Mouse (Mus musculus) frontal cortex, postnatal 36 days (tissue): ENCODE measurements around the gene Gm42674.
A peak's percentile ranks its signal among the peaks of the same experiment; 100 is the strongest.

ENCODE experiments used
- DNase-seq, 2 experiments: peaks; one replicate each; pipeline ENCODE4 v3.0.0; 2022; ENCODE audit warnings: low spot score in 2 of 2

Gene Gm42674

GRCm38 (mm10) chr3:90598212-90598611, 3.5 kb upstream of the Gm42674 start:
- DNase-seq, result no peak

GRCm38 (mm10) chr3:90599401-90599800, 2.3 kb upstream of the Gm42674 start:
- no peak for DNase-seq

- no peak for DNase-seq
These were observed 1.7 kb upstream of the Gm42674 start for GRCm38 (mm10) chr3:90600036-90600435.

GRCm38 (mm10) chr3:90600458-90601195, 1.1 kb upstream of the Gm42674 start:
- DNase-seq, result no peak

- no peak for DNase-seq
These were observed 1.9 kb downstream of the Gm42674 start, which contains the start of gene S100a4 for GRCm38 (mm10) chr3:90603623-90604022. TSS of gene S100a4 (plus strand) at chr3:90603771.

- peak; percentile 64 to 67 for DNase-seq
These were observed 2.7 kb downstream of the Gm42674 start for GRCm38 (mm10) chr3:90604416-90604815.

- DNase-seq, result no peak
These were observed 3.3 kb downstream of the Gm42674 start for GRCm38 (mm10) chr3:90605049-90605448.

GRCm38 (mm10) chr3:90605736-90606135, 4.0 kb downstream of the Gm42674 start:
- no peak for DNase-seq

- no peak for DNase-seq
These were observed 4.5 kb downstream of the Gm42674 start for GRCm38 (mm10) chr3:90606185-90606584.

- no peak for DNase-seq
These were observed 5.7 kb downstream of the Gm42674 start for GRCm38 (mm10) chr3:90607361-90607760.

- DNase-seq, result no peak
These were observed 6.5 kb downstream of the Gm42674 start, which contains the start of gene S100a5 for GRCm38 (mm10) chr3:90608223-90608622. TSS of gene S100a5 (plus strand) at chr3:90608523.

- no peak for DNase-seq
These were observed 7.4 kb downstream of the Gm42674 start for GRCm38 (mm10) chr3:90609102-90609501.

GRCm38 (mm10) chr3:90611494-90611893, 9.8 kb downstream of the Gm42674 start:
- DNase-seq, result no peak

- DNase-seq, result no peak
These were observed 10.4 kb downstream of the Gm42674 start for GRCm38 (mm10) chr3:90612061-90612460.

GRCm38 (mm10) chr3:90612728-90613291, 11.1 kb downstream of the Gm42674 start, which contains the start of gene S100a6:
TSS of gene S100a6 (plus strand) at chr3:90612882.
- no peak for DNase-seq

- DNase-seq, result no peak
These were observed 11.9 kb downstream of the Gm42674 start for GRCm38 (mm10) chr3:90613461-90614147.

GRCm38 (mm10) chr3:90614148-90614530, 12.4 kb downstream of the Gm42674 start:
- DNase-seq, result no peak

- no peak for DNase-seq
These were observed 13.0 kb downstream of the Gm42674 start for GRCm38 (mm10) chr3:90614611-90615251.

- peak; percentile 66 to 79 for DNase-seq
These were observed 13.7 kb downstream of the Gm42674 start for GRCm38 (mm10) chr3:90615415-90615814.

GRCm38 (mm10) chr3:90615911-90616310, 14.2 kb downstream of the Gm42674 start:
- DNase-seq, result no peak

GRCm38 (mm10) chr3:90617586-90617985, 15.9 kb downstream of the Gm42674 start:
- DNase-seq, result no peak

- DNase-seq, result no peak
These were observed 19.8 kb downstream of the Gm42674 start for GRCm38 (mm10) chr3:90621552-90621951.
